Mouse (Mus musculus): ENCODE data around the gene Aip. TPM values are rescaled to one million over a fixed set of nuclear protein-coding genes. Genes with fewer than 3 reads are reported as not detected.
A peak's percentile ranks its signal among the peaks of the same experiment; 100 is the strongest.

Aip gene
- polyA plus RNA-seq, 1 experiment from 2014 or later: 87.5 TPM

DNA sequence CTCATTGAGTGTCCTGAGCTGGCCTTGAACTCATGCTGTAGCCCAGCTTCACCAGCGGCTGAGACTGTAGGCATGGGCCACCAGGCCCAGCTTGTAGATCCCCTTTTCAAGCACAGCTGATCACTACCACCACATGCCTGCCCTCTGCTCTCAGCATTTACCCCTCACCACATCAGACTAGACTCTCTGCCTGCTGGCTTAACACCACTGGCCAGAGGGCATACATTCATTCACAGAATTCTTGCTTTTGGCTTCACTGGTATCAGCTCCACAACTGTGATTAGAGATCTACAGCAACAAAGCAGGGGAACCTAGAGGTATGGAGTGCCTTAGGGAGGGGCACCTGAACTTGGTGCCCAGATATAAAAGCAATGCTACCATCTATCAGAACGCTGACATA, 5.2 kb downstream of the Aip start:
- 91% methylated on average over 2 of the region's 2 CpGs for WGBS
- H3K9ac ChIP-seq (ENCODE audit: low read length): no peak overlapping the region
- no peak for ATAC-seq (replicated peaks; ENCODE audit: extremely low read depth, insufficient read depth, low FRiP score)

DNA sequence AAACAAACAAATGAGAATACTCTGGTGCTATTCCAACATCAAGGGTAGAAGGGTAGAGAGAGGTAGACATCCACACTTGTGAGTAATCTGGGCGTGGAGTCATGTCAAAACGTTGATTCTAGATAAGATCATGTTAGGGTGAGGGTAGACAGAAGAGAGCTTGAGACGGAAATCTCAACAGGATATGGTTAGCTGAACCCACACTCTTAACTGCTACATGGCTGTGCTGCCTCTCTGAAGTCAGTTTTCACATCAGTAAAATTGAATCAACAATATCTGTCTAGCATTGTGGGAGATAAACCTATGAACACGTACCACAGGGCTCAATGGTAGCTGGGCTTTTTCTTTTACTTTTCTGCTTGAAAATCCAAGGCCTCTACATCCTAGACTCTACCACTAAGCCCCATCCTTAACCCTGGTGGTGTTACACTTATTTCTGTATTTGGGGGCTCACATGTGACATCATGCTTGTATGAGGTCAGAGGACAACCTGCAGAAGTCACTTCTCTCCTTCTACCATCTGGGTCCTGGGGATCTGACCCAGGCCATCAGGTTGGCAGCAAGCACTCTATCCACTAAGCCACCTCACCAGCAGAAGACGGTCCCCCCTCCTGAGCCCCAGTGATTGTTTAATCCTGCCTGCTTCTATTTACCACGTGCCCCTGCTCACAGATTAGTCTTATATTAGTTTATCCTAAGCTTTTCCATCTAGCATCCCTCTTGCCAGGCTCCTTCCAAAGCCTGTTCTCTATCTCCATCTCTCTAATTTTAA, 5.8 kb downstream of the Aip start:
- peak overlapping the region; percentile 69 for H3K4me2 ChIP-seq (ENCODE audit: low read depth, low read length)
- H3K4me1 ChIP-seq (ENCODE audit: control insufficient read depth, insufficient read depth, low read length): peaks cover 8% of the 10 kb centered on the region
- H3K36me3 ChIP-seq (ENCODE audit: control insufficient read depth, insufficient read depth): peaks cover 14% of the 10 kb centered on the region
- H3K9me3 ChIP-seq (replicated peaks; ENCODE audit: control insufficient read depth, low read length): no peaks in the 10 kb centered on the region
- H3K27ac ChIP-seq (ENCODE audit: low read length): no peak overlapping the region
- H3K9ac ChIP-seq (ENCODE audit: low read length): no peak overlapping the region
- H3K4me3 ChIP-seq (ENCODE audit: low read length): no peak overlapping the region
- H3K27me3 ChIP-seq (ENCODE audit: control insufficient read depth, insufficient read depth, low read length): no peaks in the 10 kb centered on the region
- 75% methylated on average over 6 of the region's 6 CpGs for WGBS
- no peak for ATAC-seq (replicated peaks; ENCODE audit: extremely low read depth, insufficient read depth, low FRiP score)

More for the DNA sequence above, 5.2 kb downstream of the Aip start:
- no peaks in the 10 kb centered on the region for H3K9me3 ChIP-seq (replicated peaks; ENCODE audit: control insufficient read depth, low read length)
- H3K4me3 ChIP-seq (ENCODE audit: low read length): peak overlapping the region; percentile 63
- peaks cover 10% of the 10 kb centered on the region for H3K4me1 ChIP-seq (ENCODE audit: control insufficient read depth, insufficient read depth, low read length)
- peaks cover 8% of the 10 kb centered on the region for H3K36me3 ChIP-seq (ENCODE audit: control insufficient read depth, insufficient read depth)
- peak overlapping the region; percentile 43 for H3K27ac ChIP-seq (ENCODE audit: low read length)
- H3K27me3 ChIP-seq (ENCODE audit: control insufficient read depth, insufficient read depth, low read length): no peaks in the 10 kb centered on the region
- H3K4me2 ChIP-seq (ENCODE audit: low read depth, low read length): peak overlapping the region; percentile 69

DNA sequence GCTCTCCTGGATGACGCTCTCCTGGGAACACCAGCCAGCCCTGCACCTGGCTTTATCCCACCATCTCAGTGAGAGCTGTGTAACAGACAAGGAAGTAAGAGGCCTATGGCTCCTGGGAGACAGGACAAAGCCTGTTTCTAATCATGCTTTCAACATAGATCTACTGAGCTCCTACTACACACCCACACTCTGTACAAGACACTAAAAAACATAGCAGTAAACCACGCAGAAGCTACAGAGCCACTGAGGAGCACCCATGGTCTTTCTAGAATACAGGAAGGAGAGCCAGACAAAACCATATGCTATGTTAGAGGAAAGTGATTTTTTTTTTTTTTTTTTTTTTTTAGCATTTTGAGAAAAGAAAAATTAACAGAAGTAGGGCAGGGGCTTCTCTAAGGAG, 7.3 kb downstream of the Aip start:
- Histone ChIP-seq H3K27me3 (ENCODE audit: control insufficient read depth, insufficient read depth, low read length) (no peaks in the 10 kb centered on the region), H3K4me1 (ENCODE audit: control insufficient read depth, insufficient read depth, low read length) (peaks cover 14% of the 10 kb centered on the region), H3K4me3 (ENCODE audit: low read length) (no peak overlapping the region), H3K9ac (ENCODE audit: low read length) (no peak overlapping the region), H3K4me2 (ENCODE audit: low read depth, low read length) (no peak overlapping the region), H3K27ac (ENCODE audit: low read length) (no peak overlapping the region), H3K9me3 (replicated peaks; ENCODE audit: control insufficient read depth, low read length) (no peaks in the 10 kb centered on the region), H3K36me3 (ENCODE audit: control insufficient read depth, insufficient read depth) (peaks cover 20% of the 10 kb centered on the region)
- WGBS: 86% methylated on average over 2 of the region's 2 CpGs
- ATAC-seq (replicated peaks; ENCODE audit: extremely low read depth, insufficient read depth, low FRiP score): no peak

DNA sequence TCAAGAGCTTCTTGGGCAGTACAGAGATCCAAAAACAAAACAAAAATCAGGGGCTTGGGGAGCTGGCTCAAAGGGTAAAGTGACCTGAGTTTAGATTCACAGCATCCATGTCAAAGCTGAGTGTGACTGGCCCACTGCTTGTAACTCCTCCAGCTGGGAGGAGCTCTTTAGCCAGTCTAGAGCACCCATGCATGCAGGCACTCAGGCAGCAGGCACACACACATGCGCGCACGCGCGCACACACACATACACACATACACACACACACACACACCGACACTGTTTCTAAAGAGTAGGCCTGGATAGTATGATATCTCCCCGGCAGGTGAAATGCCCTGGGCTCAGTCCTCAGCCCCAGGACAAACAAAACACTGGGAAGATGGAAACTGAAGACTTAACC, 8.7 kb downstream of the Aip start:
- Histone ChIP-seq H3K9me3 (replicated peaks; ENCODE audit: control insufficient read depth, low read length) (no peaks in the 10 kb centered on the region), H3K27ac (ENCODE audit: low read length) (no peak overlapping the region), H3K4me1 (ENCODE audit: control insufficient read depth, insufficient read depth, low read length) (peaks cover 18% of the 10 kb centered on the region), H3K4me3 (ENCODE audit: low read length) (no peak overlapping the region), H3K9ac (ENCODE audit: low read length) (no peak overlapping the region), H3K36me3 (ENCODE audit: control insufficient read depth, insufficient read depth) (peaks cover 20% of the 10 kb centered on the region), H3K27me3 (ENCODE audit: control insufficient read depth, insufficient read depth, low read length) (no peaks in the 10 kb centered on the region), H3K4me2 (ENCODE audit: low read depth, low read length) (no peak overlapping the region)
- 96% methylated on average over 7 of the region's 7 CpGs for WGBS
- no peak for ATAC-seq (replicated peaks; ENCODE audit: extremely low read depth, insufficient read depth, low FRiP score)

DNA sequence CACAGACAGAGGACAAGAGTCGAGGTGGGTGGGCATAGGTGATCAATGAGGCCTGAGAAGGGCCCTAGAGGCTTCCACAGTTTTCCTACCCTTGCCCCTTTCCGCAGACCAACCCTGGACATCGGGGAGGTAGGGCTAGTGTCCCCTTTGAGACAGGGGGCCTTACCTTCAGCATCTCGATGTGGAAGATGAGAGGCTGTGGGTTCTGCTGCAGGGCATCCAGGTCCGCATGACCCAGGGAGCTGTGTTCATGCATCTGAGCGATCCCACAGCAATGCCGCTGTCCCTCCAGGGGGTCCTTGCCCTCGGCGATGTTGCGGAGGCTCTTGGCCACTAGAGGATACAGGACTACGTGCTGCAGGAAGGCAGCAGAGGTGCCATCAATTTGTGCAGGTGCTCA, 9.8 kb downstream of the Aip start:
- H3K9me3 ChIP-seq (replicated peaks; ENCODE audit: control insufficient read depth, low read length): no peaks in the 10 kb centered on the region
- WGBS: 83% methylated on average over 11 of the region's 11 CpGs
- no peak overlapping the region for H3K27ac ChIP-seq (ENCODE audit: low read length)
- no peaks in the 10 kb centered on the region for H3K27me3 ChIP-seq (ENCODE audit: control insufficient read depth, insufficient read depth, low read length)
- no peak overlapping the region for H3K4me3 ChIP-seq (ENCODE audit: low read length)
- H3K36me3 ChIP-seq (ENCODE audit: control insufficient read depth, insufficient read depth): peaks cover 20% of the 10 kb centered on the region
- no peak for ATAC-seq (replicated peaks; ENCODE audit: extremely low read depth, insufficient read depth, low FRiP score)
- peaks cover 15% of the 10 kb centered on the region for H3K4me1 ChIP-seq (ENCODE audit: control insufficient read depth, insufficient read depth, low read length)
- H3K4me2 ChIP-seq (ENCODE audit: low read depth, low read length): no peak overlapping the region
- no peak overlapping the region for H3K9ac ChIP-seq (ENCODE audit: low read length)

DNA sequence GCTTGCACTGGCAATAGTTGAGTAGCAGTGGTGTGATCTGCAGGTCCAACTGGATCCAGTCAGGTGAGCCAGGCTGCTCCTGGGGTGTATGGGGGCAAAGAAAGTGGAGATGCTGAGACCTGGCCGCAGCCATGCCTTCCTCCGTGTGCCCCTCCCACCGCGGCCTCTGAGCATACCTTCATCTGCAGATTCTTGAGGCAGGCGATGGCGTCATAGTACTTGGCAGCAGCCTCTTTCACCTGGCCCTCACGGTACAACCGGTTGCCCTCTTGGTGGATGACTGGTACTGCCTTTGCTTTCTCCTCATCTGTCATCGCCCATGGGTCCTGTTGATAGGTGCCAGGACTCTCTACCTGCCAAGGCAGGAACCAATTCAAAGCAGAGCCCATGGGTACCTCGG, 10.5 kb downstream of the Aip start:
- no peak overlapping the region for H3K4me3 ChIP-seq (ENCODE audit: low read length)
- H3K9me3 ChIP-seq (replicated peaks; ENCODE audit: control insufficient read depth, low read length): no peaks in the 10 kb centered on the region
- no peaks in the 10 kb centered on the region for H3K27me3 ChIP-seq (ENCODE audit: control insufficient read depth, insufficient read depth, low read length)
- peaks cover 10% of the 10 kb centered on the region for H3K4me1 ChIP-seq (ENCODE audit: control insufficient read depth, insufficient read depth, low read length)
- H3K9ac ChIP-seq (ENCODE audit: low read length): no peak overlapping the region
- H3K4me2 ChIP-seq (ENCODE audit: low read depth, low read length): no peak overlapping the region
- ATAC-seq (replicated peaks; ENCODE audit: extremely low read depth, insufficient read depth, low FRiP score): no peak
- 83% methylated on average over 10 of the region's 10 CpGs for WGBS
- no peak overlapping the region for H3K27ac ChIP-seq (ENCODE audit: low read length)
- peaks cover 20% of the 10 kb centered on the region for H3K36me3 ChIP-seq (ENCODE audit: control insufficient read depth, insufficient read depth)

DNA sequence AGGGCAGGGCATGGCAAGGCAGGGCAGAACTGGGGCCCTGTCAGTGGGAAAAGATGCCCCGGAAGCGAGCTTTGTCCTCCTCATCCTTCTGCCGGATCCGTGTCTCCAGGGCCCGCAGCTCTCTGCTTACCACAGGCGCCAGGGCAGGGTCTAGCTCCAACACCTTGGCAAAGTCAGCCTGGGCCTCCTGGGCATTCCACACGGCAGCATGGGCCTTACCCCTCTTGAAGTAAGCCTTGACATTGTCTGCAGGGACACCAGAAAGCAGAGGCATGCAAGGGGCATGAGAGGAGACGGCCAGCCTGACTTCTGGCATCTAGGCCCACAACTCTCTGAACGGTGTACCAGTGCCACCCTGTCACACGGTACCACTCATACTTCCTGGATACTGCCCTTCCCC, 11.1 kb downstream of the Aip start:
- Histone ChIP-seq H3K4me2 (ENCODE audit: low read depth, low read length) (no peak overlapping the region), H3K9me3 (replicated peaks; ENCODE audit: control insufficient read depth, low read length) (no peaks in the 10 kb centered on the region), H3K9ac (ENCODE audit: low read length) (no peak overlapping the region), H3K27me3 (ENCODE audit: control insufficient read depth, insufficient read depth, low read length) (no peaks in the 10 kb centered on the region), H3K4me3 (ENCODE audit: low read length) (no peak overlapping the region), H3K4me1 (ENCODE audit: control insufficient read depth, insufficient read depth, low read length) (peaks cover 10% of the 10 kb centered on the region), H3K36me3 (ENCODE audit: control insufficient read depth, insufficient read depth) (peaks cover 20% of the 10 kb centered on the region), H3K27ac (ENCODE audit: low read length) (no peak overlapping the region; the same call in 1 of the 2 replicates)
- no peak for ATAC-seq (replicated peaks; ENCODE audit: extremely low read depth, insufficient read depth, low FRiP score)
- 86% methylated on average over 10 of the region's 10 CpGs for WGBS

DNA sequence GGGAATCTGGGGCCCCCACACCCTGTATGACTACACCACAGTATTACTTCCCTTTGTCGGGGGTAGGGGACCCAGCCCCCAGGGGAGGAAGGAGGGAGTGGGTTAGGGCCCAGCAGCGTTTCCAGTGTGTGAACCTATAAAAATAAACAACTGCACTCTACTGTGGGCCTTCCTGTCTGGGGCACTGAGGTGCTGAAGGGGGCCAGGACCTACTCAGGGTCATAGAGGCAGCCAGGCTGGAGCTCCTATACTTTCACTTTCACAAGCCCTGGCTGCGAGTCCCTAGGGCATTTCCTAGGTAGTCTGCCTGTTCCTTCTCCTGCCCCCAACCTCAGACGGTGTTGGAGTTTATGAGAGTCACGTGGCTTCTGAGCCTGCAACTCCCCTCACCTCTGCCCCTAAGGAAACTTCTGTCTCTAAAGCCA, 11.8 kb downstream of the Aip start:
- H3K36me3 ChIP-seq (ENCODE audit: control insufficient read depth, insufficient read depth): peaks cover 20% of the 10 kb centered on the region
- WGBS: 37% methylated on average over 5 of the region's 5 CpGs
- H3K9ac ChIP-seq (ENCODE audit: low read length): peak overlapping the region; percentile 35
- H3K4me2 ChIP-seq (ENCODE audit: low read depth, low read length): peak overlapping the region; percentile 11; the same call in 1 of the 2 replicates
- H3K9me3 ChIP-seq (replicated peaks; ENCODE audit: control insufficient read depth, low read length): no peaks in the 10 kb centered on the region
- no peaks in the 10 kb centered on the region for H3K27me3 ChIP-seq (ENCODE audit: control insufficient read depth, insufficient read depth, low read length)
- H3K4me3 ChIP-seq (ENCODE audit: low read length): no peak overlapping the region
- H3K27ac ChIP-seq (ENCODE audit: low read length): peak overlapping the region; percentile 72
- peak; percentile 39; the same call in 1 of the 2 replicates for ATAC-seq (replicated peaks; ENCODE audit: extremely low read depth, insufficient read depth, low FRiP score)
- H3K4me1 ChIP-seq (ENCODE audit: control insufficient read depth, insufficient read depth, low read length): peaks cover 10% of the 10 kb centered on the region

DNA sequence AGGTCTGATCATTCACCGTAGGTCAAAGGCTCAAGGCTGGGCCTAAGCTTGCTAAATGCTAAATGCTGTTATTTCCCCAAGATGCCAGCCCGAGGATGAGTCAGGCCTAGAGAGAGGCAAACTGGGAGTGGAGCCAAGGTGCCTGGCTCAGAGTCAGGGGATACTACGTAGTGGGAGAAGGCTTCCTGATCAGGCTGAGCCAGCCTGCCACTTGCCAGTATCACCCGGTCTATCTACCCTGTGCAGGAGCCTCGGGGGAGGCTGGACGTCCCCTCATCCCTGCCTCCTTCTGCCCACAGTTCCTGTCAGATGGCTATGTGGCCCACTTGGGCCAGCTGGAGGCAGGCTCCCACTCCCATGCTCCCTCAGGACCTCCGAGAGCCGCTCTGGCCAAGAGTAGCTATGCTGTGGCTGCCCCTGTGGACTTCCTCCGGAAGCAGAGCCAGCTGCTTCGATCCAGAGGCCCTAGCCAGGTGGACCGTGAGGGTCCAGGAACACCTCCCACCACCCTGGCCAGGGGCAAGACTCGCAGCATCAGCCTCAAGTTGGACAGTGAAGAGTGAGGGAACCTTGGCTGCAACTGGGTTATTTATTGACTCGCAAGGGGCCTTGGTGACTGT, 12.4 kb downstream of the Aip start:
- Histone ChIP-seq H3K4me3 (ENCODE audit: low read length) (no peak overlapping the region), H3K36me3 (ENCODE audit: control insufficient read depth, insufficient read depth) (peaks cover 20% of the 10 kb centered on the region), H3K4me1 (ENCODE audit: control insufficient read depth, insufficient read depth, low read length) (peaks cover 10% of the 10 kb centered on the region), H3K9ac (ENCODE audit: low read length) (peak overlapping the region; percentile 35; the same call in 1 of the 2 replicates), H3K27me3 (ENCODE audit: control insufficient read depth, insufficient read depth, low read length) (no peaks in the 10 kb centered on the region), H3K27ac (ENCODE audit: low read length) (peak overlapping the region; percentile 72), H3K4me2 (ENCODE audit: low read depth, low read length) (peak overlapping the region; percentile 11; the same call in 1 of the 2 replicates), H3K9me3 (replicated peaks; ENCODE audit: control insufficient read depth, low read length) (no peaks in the 10 kb centered on the region)
- peak; percentile 59; the same call in 1 of the 2 replicates for ATAC-seq (replicated peaks; ENCODE audit: extremely low read depth, insufficient read depth, low FRiP score)
- WGBS: 42% methylated on average over 13 of the region's 13 CpGs

Measured in heart, embryonic 16.5 days (tissue).